10 mouse cellular contexts compared by ENCODE assay signal in the genomic region with DNA sequence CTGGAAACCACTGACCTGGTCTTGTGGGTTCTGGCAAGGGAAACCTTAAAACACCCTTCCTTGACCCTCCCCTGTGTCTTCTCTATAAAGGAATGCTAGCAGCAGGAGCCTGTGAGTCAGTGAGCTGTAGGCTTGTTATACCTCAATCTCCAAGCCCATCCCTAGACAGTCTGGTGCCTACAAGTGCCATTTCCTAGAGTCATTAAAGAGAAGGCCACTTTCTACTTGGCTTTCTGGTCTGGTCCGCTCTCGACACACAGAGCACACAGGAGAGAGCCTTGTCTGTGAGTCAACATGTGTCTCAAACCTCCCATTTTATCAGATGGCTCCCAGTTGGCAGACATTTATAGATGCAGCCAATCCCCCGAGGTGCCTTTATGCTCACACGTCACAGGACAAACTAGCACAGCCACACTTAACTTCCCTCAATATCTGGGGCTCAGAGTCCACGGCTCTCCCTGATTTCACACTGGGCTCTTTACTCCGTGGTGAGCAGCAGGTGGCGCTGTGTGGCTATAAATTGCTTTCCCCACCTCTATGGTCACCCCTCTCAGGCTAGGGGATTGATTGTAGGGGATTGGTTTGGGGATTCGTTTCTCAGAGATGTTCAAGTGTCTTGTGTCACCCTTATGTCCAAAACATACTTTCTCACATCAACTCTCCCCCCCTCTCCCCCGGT. TPM values are rescaled to one million over a fixed set of nuclear protein-coding genes. Genes with fewer than 3 reads are reported as not detected.
A peak's percentile ranks its signal among the peaks of the same experiment; 100 is the strongest.
DNase-seq lines count a peak whose midpoint lies in the region; ATAC-seq and TF ChIP-seq lines count a peak whose summit lies in the region.
"Had no signal": no experiment of that assay in that cellular context is flagged by ENCODE, and none has a peak within 500 bp of the region (broad histone marks: within the 10 kb centered on the region; RNA-seq: fewer than 3 reads in every experiment).

No protein-coding gene starts in this region.

- no peak for TF ChIP-seq POLR2A in brain, embryonic 14.5 days (IDR thresholded peaks at IDR 0.05; ENCODE audit: borderline replicate concordance, extremely low read depth, insufficient read depth, insufficient read length, poor library complexity, severe bottlenecking)

- no peak overlapping the region for H3K27ac ChIP-seq in forebrain, postnatal 0 days (ENCODE audit: low read depth, low read length)
- 0 out of 2 replicates have a peak overlapping the region, but pooled peaks have one; percentile 24 for H3K27ac ChIP-seq in stomach, postnatal 0 days (replicated peaks)
- H3K27ac ChIP-seq: embryonic facial prominence, embryonic 13.5 days; neural tube, embryonic 12.5 days had no signal

- no peak overlapping the region for H3K4me3 ChIP-seq in forebrain, postnatal 0 days (ENCODE audit: low read depth, low read length)
- H3K4me3 ChIP-seq in stomach, postnatal 0 days (ENCODE audit: low read depth, low read length), result no peak overlapping the region
- H3K4me3 ChIP-seq: embryonic facial prominence, embryonic 13.5 days; neural tube, embryonic 12.5 days had no signal

- H3K9ac ChIP-seq in forebrain, postnatal 0 days, result no peak overlapping the region
- no peak overlapping the region for H3K9ac ChIP-seq in stomach, postnatal 0 days (ENCODE audit: low read length)
- H3K9ac ChIP-seq: embryonic facial prominence, embryonic 13.5 days; neural tube, embryonic 12.5 days had no signal

- peak; percentile 89 for TF ChIP-seq CTCF in brain, embryonic 14.5 days (IDR thresholded peaks at IDR 0.05; ENCODE audit: borderline replicate concordance, extremely low read depth, insufficient read depth, insufficient read length)
- peak; percentile 89 for TF ChIP-seq CTCF in forebrain, postnatal 0 days (IDR thresholded peaks at IDR 0.05; ENCODE audit: low read depth)
- peak; percentile 89 for TF ChIP-seq CTCF in stomach, postnatal 0 days (IDR thresholded peaks at IDR 0.05; ENCODE audit: low read depth)

- H3K4me2 ChIP-seq in forebrain, postnatal 0 days (ENCODE audit: low read depth), result no peak overlapping the region
- no peak overlapping the region for H3K4me2 ChIP-seq in stomach, postnatal 0 days (replicated peaks; ENCODE audit: low read depth)
- H3K4me2 ChIP-seq: embryonic facial prominence, embryonic 13.5 days; neural tube, embryonic 12.5 days had no signal

- no peaks in the 10 kb centered on the region for H3K27me3 ChIP-seq in forebrain, postnatal 0 days (ENCODE audit: insufficient read depth, low read length)
- H3K27me3 ChIP-seq in stomach, postnatal 0 days (ENCODE audit: control insufficient read depth, insufficient read depth, low read length), result no peaks in the 10 kb centered on the region

- TF ChIP-seq EP300 in stomach, postnatal 0 days (optimal IDR thresholded peaks at IDR 0.05), result no peak

- WGBS in forebrain, postnatal 0 days, result 27% methylated on average over 9 of the region's 9 CpGs
- 19% methylated on average over 9 of the region's 9 CpGs for WGBS in stomach, postnatal 0 days

- DNase-seq in layer of hippocampus, adult 11-12 months (ENCODE audit: low spot score), result peak; percentile 37
- DNase-seq in layer of hippocampus, adult 9-11 months, result no peak
- DNase-seq in brain, embryonic 14.5 days (ENCODE audit: low read depth), result peak; percentile 68
- DNase-seq in forebrain, postnatal 0 days, result peak; percentile 73
- DNase-seq in kidney, adult 18-20 months, result peak; percentile 63
- peak; percentile 65 for DNase-seq in liver
- DNase-seq in naive thymus-derived CD4-positive, alpha-beta T cell, adult 2 months (ENCODE audit: low read depth), result peak; percentile 66
- peak; percentile 84 for DNase-seq in stomach, postnatal 0 days (ENCODE audit: low spot score)

- peak; percentile 69 for ATAC-seq in forebrain, postnatal 0 days
- peak; percentile 82 for ATAC-seq in stomach, postnatal 0 days (ENCODE audit: low FRiP score, low TSS enrichment)

- no peaks in the 10 kb centered on the region for H3K9me3 ChIP-seq in forebrain, postnatal 0 days (ENCODE audit: low read length)
- H3K9me3 ChIP-seq in stomach, postnatal 0 days (ENCODE audit: control insufficient read depth, low read length), result no peaks in the 10 kb centered on the region
- H3K9me3 ChIP-seq: embryonic facial prominence, embryonic 13.5 days; neural tube, embryonic 12.5 days had no signal

- H3K4me1 ChIP-seq in forebrain, postnatal 0 days (ENCODE audit: insufficient read depth), result no peaks in the 10 kb centered on the region
- H3K4me1 ChIP-seq in stomach, postnatal 0 days (replicated peaks; ENCODE audit: control insufficient read depth, insufficient read depth), result no peaks in the 10 kb centered on the region
- H3K4me1 ChIP-seq: embryonic facial prominence, embryonic 13.5 days; neural tube, embryonic 12.5 days had no signal

- H3K36me3 ChIP-seq in forebrain, postnatal 0 days (ENCODE audit: insufficient read depth), result no peaks in the 10 kb centered on the region
- no peaks in the 10 kb centered on the region for H3K36me3 ChIP-seq in stomach, postnatal 0 days (ENCODE audit: control insufficient read depth, insufficient read depth, low read length)
- H3K36me3 ChIP-seq: embryonic facial prominence, embryonic 13.5 days; neural tube, embryonic 12.5 days had no signal

RNA-seq across cellular contexts. Expression of gene Gtf3a, which starts 34.2 kb away (rescaled TPM):
- 79.6 and 88.5 TPM in 2 replicates for polyA plus RNA-seq in brain, embryonic 14.5 days (2012; rRNA removed)
- 67.6 and 101 TPM in 2 replicates for total RNA-seq in forebrain, postnatal 0 days (2014; rRNA removed)
- polyA plus RNA-seq in forebrain, postnatal 0 days (2015; fragmentation: Nextera tagmentation; extraction: Ambion mirVana), result 123 and 138 TPM in 2 replicates
- 67.9 and 70.4 TPM in 2 replicates for polyA plus RNA-seq in stomach, postnatal 0 days (2015; fragmentation: Nextera tagmentation; extraction: Ambion mirVana)

RNA-seq across cellular contexts. Expression of gene Mtif3, which starts 49.4 kb away (rescaled TPM):
- polyA plus RNA-seq in brain, embryonic 14.5 days (2012; rRNA removed), result 15.5 and 16.6 TPM in 2 replicates
- total RNA-seq in forebrain, postnatal 0 days (2014; rRNA removed), result 17.1 and 22.6 TPM in 2 replicates
- 17.6 and 18.6 TPM in 2 replicates for polyA plus RNA-seq in forebrain, postnatal 0 days (2015; fragmentation: Nextera tagmentation; extraction: Ambion mirVana)
- 21.0 and 25.0 TPM in 2 replicates for polyA plus RNA-seq in stomach, postnatal 0 days (2015; fragmentation: Nextera tagmentation; extraction: Ambion mirVana)
